Mouse (Mus musculus) brain, embryonic 14.5 days (tissue): ENCODE data around the gene Lad1. TPM values are rescaled to one million over a fixed set of nuclear protein-coding genes. Genes with fewer than 3 reads are reported as not detected.

ENCODE experiments used
- DNase-seq: peaks from one replicate; pipeline ENCODE4 v3.0.0-alpha.2; 2011; ENCODE audit warnings: low read depth
- CTCF ChIP-seq: fragments of 200-500 bp; IDR thresholded peaks from 2 replicates; pipeline ENCODE4 v1.5.1; 2012; ENCODE audit warnings: inconsistent platforms, mild to moderate bottlenecking, moderate library complexity, borderline replicate concordance; ENCODE audit not compliant: insufficient read depth, insufficient read length; ENCODE audit errors: extremely low read depth
- POLR2A ChIP-seq: fragments of 200-500 bp; IDR thresholded peaks from 2 replicates; pipeline ENCODE4 v1.6.1; 2012; ENCODE audit warnings: mild to moderate bottlenecking, inconsistent platforms, borderline replicate concordance; ENCODE audit not compliant: poor library complexity, insufficient read depth, insufficient read length, severe bottlenecking; ENCODE audit errors: extremely low read depth
- polyA plus RNA-seq: library from polyadenylated mRNA; depleted of rRNA; stranded (reverse); fragments of >200 nt; gene quantifications from 2 replicates; pipeline ENCODE4 v1.2.3, GENCODE M21; 2012

Lad1 gene
- polyA plus RNA-seq, 1 experiment, result 0.81 TPM

DNA sequence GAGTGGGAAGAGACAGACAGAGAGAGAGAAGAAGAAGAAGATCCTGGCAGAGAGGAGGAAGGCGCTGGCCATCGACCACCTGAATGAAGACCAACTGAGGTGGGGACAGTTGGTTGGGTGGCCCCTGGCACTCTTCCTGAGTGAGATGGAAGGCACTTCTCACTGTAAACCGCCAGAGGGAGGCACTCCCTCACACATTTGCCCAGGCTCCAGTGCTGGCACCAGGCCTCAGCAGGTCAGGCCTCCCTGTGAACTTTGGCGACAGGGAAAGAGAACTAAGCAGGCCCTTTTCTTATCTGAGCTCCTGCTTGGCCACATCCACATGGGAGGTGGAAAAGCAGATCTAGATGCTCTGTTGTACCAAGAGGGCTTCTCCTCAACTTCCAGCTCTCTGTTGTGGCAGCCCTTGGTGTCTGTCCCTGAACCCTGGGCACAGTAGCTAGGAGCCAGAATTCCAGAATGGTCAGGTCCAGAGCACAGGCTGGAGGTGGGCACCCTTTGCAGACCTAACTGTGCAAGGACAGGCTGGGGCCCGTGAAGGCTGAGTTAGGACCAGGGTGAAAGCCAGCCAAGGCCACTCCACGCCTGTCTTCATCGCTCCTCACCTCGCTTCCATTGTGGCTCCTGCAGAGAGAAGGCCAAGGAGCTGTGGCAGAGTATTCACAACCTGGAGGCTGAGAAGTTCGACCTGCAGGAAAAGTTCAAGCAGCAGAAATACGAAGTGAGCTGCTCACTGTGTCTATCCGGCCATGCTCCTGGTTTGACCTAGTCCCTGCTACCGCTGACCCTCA lies 32.5 kb downstream of the Lad1 start:
- peak; percentile 38 for DNase-seq
- TF ChIP-seq POLR2A (no peak), CTCF (peak; percentile 55; the same call in 1 of the 2 replicates)

DNA sequence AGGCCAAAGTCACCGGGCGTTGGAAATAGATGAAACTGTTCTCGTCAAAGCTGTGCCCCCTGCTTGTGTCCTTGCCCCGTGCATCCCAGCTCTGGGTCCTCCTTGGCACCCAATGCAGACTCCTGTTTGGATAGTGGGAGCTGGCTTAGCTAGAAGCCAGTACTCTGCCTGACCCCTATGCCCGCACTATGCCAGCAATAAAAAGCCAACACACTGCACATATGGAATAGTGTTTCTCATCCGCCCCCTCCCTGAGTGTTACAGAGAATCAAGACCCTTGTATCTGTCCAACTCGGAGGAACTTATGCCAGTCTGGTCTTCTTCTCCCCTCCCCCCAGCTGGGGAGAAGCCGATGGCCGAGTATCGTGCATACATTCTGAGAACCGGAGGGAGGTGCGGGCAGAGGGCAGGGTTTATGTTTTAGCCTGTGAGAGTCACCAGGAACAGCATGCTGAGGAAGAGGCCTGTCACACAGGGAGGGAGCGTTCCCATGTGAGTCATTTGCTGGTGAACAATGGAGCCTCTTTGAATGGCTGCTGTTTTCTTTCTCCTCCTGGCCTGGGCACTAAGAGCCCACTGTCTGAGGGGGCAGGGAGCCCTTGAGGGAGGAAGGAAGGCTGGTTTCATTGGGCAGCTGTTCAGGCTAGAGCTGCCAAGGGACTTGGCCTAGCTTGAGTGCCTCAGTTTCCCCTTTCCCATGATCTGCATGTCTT lies 33.8 kb downstream of the Lad1 start:
- TF ChIP-seq CTCF (no peak), POLR2A (no peak)
- peak; percentile 76 for DNase-seq

GRCm38 (mm10) chr1:135853200-135853599 lies 34.8 kb downstream of the Lad1 start:
- DNase-seq, result no peak
- TF ChIP-seq POLR2A (no peak), CTCF (no peak)

- DNase-seq, result no peak
- TF ChIP-seq CTCF, result no peak
- TF ChIP-seq POLR2A, result no peak
These were observed 36.4 kb downstream of the Lad1 start for GRCm38 (mm10) chr1:135854591-135855343.

DNA sequence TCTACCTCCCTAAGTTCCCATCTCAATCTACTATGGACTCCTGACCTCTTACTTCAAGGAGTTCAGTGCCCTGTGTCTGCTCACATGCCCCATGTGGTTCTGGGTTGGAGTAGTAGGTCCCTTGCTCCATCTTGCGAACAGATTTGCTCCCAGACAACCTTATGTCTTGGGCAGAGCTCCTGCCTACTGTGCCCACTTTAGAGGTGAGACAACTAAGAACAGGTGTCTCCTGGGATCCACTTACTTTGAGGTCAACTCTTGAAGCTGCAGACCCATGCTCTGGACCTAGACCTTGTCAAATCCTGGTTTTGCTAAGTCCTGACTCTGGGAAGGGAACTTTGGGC lies 36.9 kb downstream of the Lad1 start:
- TF ChIP-seq POLR2A, result no peak
- no peak for TF ChIP-seq CTCF
- no peak for DNase-seq

DNA sequence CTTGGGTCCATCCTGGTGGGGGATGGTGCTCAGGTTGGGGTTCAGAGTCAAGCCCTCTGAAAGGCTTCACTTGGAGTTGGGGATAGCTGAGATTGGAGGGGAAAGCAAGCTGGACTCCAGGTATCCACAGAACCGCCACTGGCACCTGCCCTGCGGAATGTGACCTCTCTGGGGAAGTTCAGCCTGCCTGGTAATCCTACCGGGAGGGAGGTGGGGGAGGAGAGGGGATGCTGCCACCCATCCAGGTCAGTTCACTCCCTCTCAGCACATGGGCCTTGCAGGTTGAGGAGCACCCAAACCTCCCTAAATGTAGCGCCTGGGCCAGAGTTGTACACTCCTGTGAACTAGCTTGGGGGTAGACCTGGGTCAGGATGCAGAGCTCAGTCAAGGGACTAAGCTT lies 37.7 kb downstream of the Lad1 start:
- no peak for TF ChIP-seq POLR2A
- no peak for TF ChIP-seq CTCF
- no peak for DNase-seq

- DNase-seq, result no peak
- TF ChIP-seq POLR2A (no peak), CTCF (no peak)
These were observed 38.9 kb downstream of the Lad1 start for GRCm38 (mm10) chr1:135857137-135857775.

DNA sequence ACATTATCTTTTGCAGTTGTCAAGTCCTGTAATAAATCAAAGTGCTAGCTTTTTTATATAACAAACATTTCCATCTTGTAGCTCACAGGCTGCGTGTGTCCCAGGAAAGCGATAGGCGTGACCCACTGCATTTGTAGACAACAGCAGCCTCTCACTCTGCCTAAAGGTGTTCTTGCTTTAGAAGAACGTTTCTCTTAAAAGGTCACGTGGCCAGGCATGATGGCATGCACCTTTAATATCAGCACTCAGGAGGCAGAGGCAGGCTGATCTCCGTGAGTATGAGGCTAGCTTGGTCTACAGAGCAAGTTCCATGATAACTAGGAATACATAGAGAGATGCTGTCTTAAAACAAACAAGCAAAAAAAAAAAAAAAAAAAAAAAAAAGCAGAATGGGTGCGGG lies 40.1 kb downstream of the Lad1 start:
- TF ChIP-seq POLR2A, result no peak
- no peak for TF ChIP-seq CTCF
- no peak for DNase-seq

DNA sequence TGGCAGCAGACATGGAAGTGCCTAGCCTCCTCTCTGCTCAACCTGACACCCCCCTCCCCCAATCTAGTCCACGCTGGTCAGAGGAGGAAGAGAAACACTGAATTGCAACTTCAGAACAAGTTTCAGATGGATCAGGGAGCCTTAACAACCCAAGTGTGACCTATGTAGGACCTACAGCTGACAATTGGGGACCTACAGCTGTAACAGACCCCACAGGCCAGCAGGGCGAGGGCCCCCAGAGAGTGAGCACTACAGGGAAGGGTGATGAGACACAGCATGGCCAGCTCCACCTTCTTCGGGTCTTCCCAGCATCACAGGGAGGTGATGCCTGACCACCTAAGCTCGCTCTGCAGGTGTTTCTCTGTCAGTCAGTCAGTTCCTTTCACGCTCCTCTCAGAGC lies 42.7 kb downstream of the Lad1 start:
- TF ChIP-seq POLR2A, result no peak
- TF ChIP-seq CTCF, result no peak
- no peak for DNase-seq

GRCm38 (mm10) chr1:135861980-135862552 lies 43.7 kb downstream of the Lad1 start:
- TF ChIP-seq POLR2A (no peak), CTCF (no peak)

GRCm38 (mm10) chr1:135862561-135862960 lies 44.2 kb downstream of the Lad1 start:
- TF ChIP-seq CTCF (no peak), POLR2A (no peak)
- DNase-seq, result no peak

More at GRCm38 (mm10) chr1:135861980-135862552, 43.7 kb downstream of the Lad1 start:
- no peak for DNase-seq
